Mouse (Mus musculus) intestine, embryonic 16.5 days (tissue): ENCODE results near the gene Nthl1. TPM values are rescaled to one million over a fixed set of nuclear protein-coding genes. Genes with fewer than 3 reads are reported as not detected.
A peak's percentile ranks its signal among the peaks of the same experiment; 100 is the strongest.

Experiments
- ATAC-seq: fragments of 200-750 bp; cut with Nextera tagmentation; 2 replicates; pipeline ENCODE4 v1.8.0; 2017; ENCODE audit warnings: moderate TSS enrichment, moderate library complexity
- H3K27ac ChIP-seq: fragments of 300-500 bp; sonication (generic); 2 replicates; pipeline ENCODE4 v1.5.1; 2014; ENCODE audit warnings: mild to moderate bottlenecking, low read length
- H3K27me3 ChIP-seq: fragments of 300-500 bp; sonication (generic); replicated peaks from 2 replicates; pipeline ENCODE4 v1.6.1; 2014; ENCODE audit warnings: low read length, control low read depth, mixed read lengths; ENCODE audit not compliant: control insufficient read depth, insufficient read depth
- H3K36me3 ChIP-seq: fragments of 300-500 bp; sonication (generic); 2 replicates; pipeline ENCODE4 v1.6.1; 2014; ENCODE audit warnings: low read length, control low read depth; ENCODE audit not compliant: control insufficient read depth, insufficient read depth
- H3K4me1 ChIP-seq: fragments of 300-500 bp; sonication (generic); 2 replicates; pipeline ENCODE4 v1.6.1; 2014; ENCODE audit warnings: low read length, control low read depth, mixed read lengths; ENCODE audit not compliant: control insufficient read depth, insufficient read depth
- H3K4me2 ChIP-seq: fragments of 300-500 bp; sonication (generic); 2 replicates; pipeline ENCODE4 v1.6.1; 2014; ENCODE audit warnings: low read depth, low read length, control low read depth
- H3K4me3 ChIP-seq: fragments of 300-500 bp; sonication (generic); 2 replicates; pipeline ENCODE4 v1.5.1; 2014; ENCODE audit warnings: mild to moderate bottlenecking, low read length
- H3K9ac ChIP-seq: fragments of 300-500 bp; sonication (generic); 2 replicates; pipeline ENCODE4 v1.6.1; 2014; ENCODE audit warnings: low read depth, low read length
- H3K9me3 ChIP-seq: fragments of 300-500 bp; sonication (generic); 2 replicates; pipeline ENCODE4 v1.6.1; 2016; ENCODE audit warnings: low read length, control low read depth; ENCODE audit not compliant: control insufficient read depth
- WGBS: fragments of 180-500 bp; shearing (Covaris S2); extraction: QIAGEN DNeasy Blood & Tissue Kit; methylation state at CpG from one replicate; pipeline ENCODE4 v1.1.7; 2014; 5-methylcytosine and 5-hydroxymethylcytosine counted together
- polyA plus RNA-seq: library from polyadenylated mRNA; unstranded; fragments of >200 nt; fragmentation: Nextera tagmentation; extraction: Ambion mirVana; gene quantifications from 2 replicates; pipeline ENCODE4 v1.2.1, GENCODE M21; 2015

The Nthl1 gene
- polyA plus RNA-seq, 1 experiment from 2014 or later, result 18.1 TPM

DNA sequence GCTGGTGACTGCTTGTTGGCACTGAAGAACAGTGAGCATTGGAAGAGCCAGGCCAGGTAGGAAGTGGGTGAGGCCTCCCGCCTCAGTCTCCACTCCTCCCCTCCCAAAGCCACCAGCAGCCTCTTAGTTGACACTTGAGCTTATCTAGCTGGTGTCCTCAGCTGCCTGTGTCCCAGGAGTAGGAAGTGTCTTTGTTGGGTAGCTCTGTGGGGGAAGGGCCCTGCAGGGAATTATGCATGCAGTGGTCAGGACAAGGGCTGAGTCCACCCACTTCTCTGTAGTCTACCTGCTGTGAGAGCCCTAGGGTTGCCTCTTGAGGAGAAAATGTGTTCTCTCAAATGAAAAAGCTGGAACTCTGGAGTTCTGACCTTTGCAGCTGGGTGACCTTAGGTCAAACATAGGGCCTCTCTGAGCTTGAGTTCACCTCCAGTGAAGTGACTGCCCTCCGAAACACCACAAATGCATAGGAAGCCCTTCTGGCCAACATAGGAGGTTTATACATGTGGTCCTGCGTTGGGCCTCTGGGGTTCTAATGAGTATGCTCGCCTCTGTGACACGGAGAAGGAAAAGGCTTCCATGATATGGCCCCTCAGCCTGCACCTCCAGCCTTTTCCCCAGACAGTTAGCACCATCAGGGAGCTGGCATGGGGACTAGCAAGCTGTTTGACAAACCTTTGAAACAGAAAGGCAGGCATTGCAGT lies 4.5 kb downstream of the Nthl1 start:
- H3K4me3 ChIP-seq, result no peak overlapping the region
- no peak overlapping the region for H3K9ac ChIP-seq
- peaks cover 22% of the 10 kb centered on the region; the same call in 1 of the 2 replicates for H3K4me1 ChIP-seq
- no peak overlapping the region for H3K27ac ChIP-seq
- H3K36me3 ChIP-seq, result no peaks in the 10 kb centered on the region
- no peaks in the 10 kb centered on the region for H3K27me3 ChIP-seq
- H3K9me3 ChIP-seq, result no peaks in the 10 kb centered on the region
- WGBS, result 73% methylated on average over 5 of the region's 5 CpGs
- no peak overlapping the region for H3K4me2 ChIP-seq
- no peak for ATAC-seq

DNA sequence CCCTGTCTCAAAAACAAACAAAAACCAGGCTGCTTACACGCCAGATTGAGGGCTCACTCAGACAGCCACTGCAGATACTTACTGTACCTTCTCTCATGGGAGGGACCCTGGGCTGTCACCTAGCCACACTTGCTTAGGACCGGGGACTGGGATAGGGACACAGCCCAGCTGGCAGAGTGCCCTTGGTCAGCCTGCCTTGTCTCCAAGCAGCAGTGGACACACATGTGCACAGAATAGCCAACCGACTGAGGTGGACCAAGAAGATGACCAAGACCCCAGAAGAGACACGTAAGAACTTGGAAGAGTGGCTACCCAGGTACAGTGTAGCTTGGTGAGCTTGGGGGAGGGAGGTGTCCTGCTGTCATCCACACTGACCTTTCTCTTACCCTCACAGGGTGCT lies 5.7 kb downstream of the Nthl1 start:
- H3K4me1 ChIP-seq, result peaks cover 19% of the 10 kb centered on the region; the same call in 1 of the 2 replicates
- no peak for ATAC-seq

GRCm38 (mm10) chr17:24638840-24639239 lies 6.4 kb downstream of the Nthl1 start:
- H3K9ac ChIP-seq, result 0 out of 2 replicates have a peak overlapping the region, but pooled peaks have one; percentile 33
- no peak overlapping the region for H3K4me2 ChIP-seq
- H3K27ac ChIP-seq, result peak overlapping the region; percentile 89
- peaks cover 16% of the 10 kb centered on the region; the same call in 1 of the 2 replicates for H3K4me1 ChIP-seq
- no peaks in the 10 kb centered on the region for H3K36me3 ChIP-seq
- WGBS, result 47% methylated on average over 9 of the region's 9 CpGs
- no peak overlapping the region for H3K4me3 ChIP-seq
- no peaks in the 10 kb centered on the region for H3K9me3 ChIP-seq
- ATAC-seq, result peak; percentile 86
- H3K27me3 ChIP-seq, result no peaks in the 10 kb centered on the region

More for the DNA sequence above, 5.7 kb downstream of the Nthl1 start:
- H3K9me3 ChIP-seq, result no peaks in the 10 kb centered on the region
- 93% methylated on average over 4 of the region's 4 CpGs for WGBS
- no peaks in the 10 kb centered on the region for H3K27me3 ChIP-seq
- no peak overlapping the region for H3K9ac ChIP-seq
- H3K27ac ChIP-seq, result peak overlapping the region; percentile 62
- H3K36me3 ChIP-seq, result no peaks in the 10 kb centered on the region
- no peak overlapping the region for H3K4me3 ChIP-seq
- H3K4me2 ChIP-seq, result no peak overlapping the region

DNA sequence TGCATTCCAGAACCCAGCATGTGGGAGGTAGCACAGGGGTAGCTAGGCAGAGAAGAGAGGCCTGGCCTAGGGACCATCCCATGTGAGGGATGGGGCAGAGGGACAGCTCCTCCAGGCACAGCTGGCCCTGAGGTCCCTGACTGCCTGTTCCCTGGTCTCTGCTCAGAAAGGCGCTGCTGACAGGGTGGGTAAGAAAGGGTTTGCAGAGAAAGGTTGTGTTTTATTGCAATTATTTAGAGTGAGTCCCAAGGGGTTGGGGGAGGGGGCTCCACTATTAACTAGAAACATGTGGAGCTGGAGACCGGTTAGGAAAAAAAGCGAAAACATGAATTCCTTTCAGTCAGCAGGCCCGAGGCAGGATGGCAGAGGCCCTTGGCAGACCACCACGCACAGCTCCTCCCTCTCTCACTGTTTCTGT lies 7.1 kb downstream of the Nthl1 start:
- Histone ChIP-seq H3K9ac (peak overlapping the region; percentile 33; the same call in 1 of the 2 replicates), H3K4me2 (no peak overlapping the region), H3K4me1 (peaks cover 23% of the 10 kb centered on the region), H3K36me3 (no peaks in the 10 kb centered on the region), H3K4me3 (no peak overlapping the region), H3K27me3 (no peaks in the 10 kb centered on the region), H3K9me3 (no peaks in the 10 kb centered on the region), H3K27ac (peak overlapping the region; percentile 89)
- no peak for ATAC-seq
- WGBS, result 65% methylated on average over 5 of the region's 5 CpGs

DNA sequence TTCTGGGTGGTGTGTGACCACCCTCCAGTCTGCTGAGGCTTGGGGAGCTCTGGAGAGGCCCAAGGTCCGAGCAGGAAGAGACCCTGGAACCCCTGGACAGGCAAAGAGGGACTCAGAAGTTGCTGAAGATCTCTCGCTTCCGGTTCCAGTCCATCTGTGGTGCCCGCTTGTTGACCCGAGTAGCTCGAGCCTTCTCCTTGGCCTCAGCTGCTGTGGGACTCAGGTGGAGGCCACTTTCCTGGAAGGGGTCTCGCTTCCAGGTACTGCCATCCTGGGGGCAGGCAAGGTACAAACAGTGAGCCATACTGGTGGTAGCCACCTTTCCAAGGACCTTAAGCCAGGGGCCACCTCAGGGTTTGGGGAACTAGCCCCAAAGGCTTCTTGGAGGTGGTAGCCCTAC lies 7.6 kb downstream of the Nthl1 start:
- no peaks in the 10 kb centered on the region for H3K36me3 ChIP-seq
- 89% methylated on average over 7 of the region's 7 CpGs for WGBS
- no peaks in the 10 kb centered on the region for H3K9me3 ChIP-seq
- H3K4me1 ChIP-seq, result peaks cover 28% of the 10 kb centered on the region
- H3K27ac ChIP-seq, result peak overlapping the region; percentile 89
- no peak for ATAC-seq
- no peaks in the 10 kb centered on the region for H3K27me3 ChIP-seq
- H3K9ac ChIP-seq, result peak overlapping the region; percentile 33; the same call in 1 of the 2 replicates
- H3K4me2 ChIP-seq, result no peak overlapping the region
- H3K4me3 ChIP-seq, result no peak overlapping the region

- no peak for ATAC-seq
- Histone ChIP-seq H3K4me3 (no peak overlapping the region), H3K9ac (no peak overlapping the region), H3K27ac (peak overlapping the region; percentile 89; the same call in 1 of the 2 replicates), H3K9me3 (no peaks in the 10 kb centered on the region), H3K4me2 (no peak overlapping the region), H3K4me1 (peaks cover 33% of the 10 kb centered on the region), H3K36me3 (no peaks in the 10 kb centered on the region), H3K27me3 (no peaks in the 10 kb centered on the region)
- WGBS, result 94% methylated on average over 15 of the region's 15 CpGs
Measured at GRCm38 (mm10) chr17:24640581-24640980, 8.1 kb downstream of the Nthl1 start.

DNA sequence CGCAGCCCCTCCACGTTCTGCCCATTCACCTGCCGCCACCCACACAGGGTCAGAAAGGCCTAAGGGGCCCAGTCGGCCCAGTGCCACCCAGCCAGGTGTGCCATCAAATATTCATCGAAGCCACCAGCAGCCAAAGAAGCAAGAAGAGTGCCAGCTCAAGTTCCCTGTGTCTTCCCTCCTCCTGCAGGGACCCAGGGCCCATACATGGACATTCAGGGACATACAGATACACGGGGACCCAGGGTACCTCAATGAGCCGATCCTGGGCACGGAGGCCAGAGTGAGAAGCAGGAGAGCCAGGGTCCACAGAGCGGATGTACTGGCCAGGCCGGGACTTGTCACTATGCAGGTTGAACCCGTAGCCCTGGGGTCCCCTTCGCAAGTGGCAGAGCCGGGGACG lies 9.5 kb downstream of the Nthl1 start:
- Histone ChIP-seq H3K9me3 (no peaks in the 10 kb centered on the region), H3K4me1 (peaks cover 37% of the 10 kb centered on the region), H3K4me2 (no peak overlapping the region), H3K9ac (no peak overlapping the region), H3K36me3 (no peaks in the 10 kb centered on the region), H3K27ac (no peak overlapping the region), H3K4me3 (no peak overlapping the region), H3K27me3 (no peaks in the 10 kb centered on the region)
- ATAC-seq, result no peak
- WGBS, result 91% methylated on average over 14 of the region's 14 CpGs

GRCm38 (mm10) chr17:24642791-24643343 lies 10.4 kb downstream of the Nthl1 start:
- H3K4me3 ChIP-seq, result no peak overlapping the region

DNA sequence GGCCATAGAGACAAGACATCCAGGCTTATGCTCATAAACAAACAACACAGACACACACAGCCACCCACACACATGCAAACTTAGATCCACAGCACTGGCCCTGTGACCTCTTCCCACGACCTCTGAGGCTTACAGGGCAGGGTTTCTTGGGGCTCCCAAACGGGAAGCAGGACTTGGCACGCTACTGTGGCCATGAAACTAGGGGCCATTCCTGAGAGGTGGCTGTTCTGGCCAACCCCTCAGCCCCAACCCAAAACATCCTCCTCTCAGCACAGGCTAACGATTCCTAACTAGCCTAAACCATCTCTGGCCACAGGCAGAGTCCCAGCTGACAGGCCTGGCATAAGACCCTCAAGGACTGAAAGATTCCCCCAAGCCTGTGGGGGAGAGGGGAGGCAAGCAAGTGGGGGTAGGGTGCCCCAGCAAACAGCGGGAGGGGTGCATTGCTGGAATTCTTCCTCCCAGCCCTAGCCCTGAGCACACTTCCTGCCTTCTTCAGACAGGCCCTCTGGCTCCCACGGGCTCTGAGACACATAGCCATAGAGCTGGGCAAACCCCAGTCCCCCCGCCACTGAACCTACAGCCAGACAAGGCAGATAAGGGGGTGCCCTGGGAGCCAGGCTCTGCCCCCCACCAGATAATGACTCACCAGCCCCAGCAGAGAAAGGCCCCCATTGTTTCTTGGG lies 11.7 kb downstream of the Nthl1 start:
- peak; percentile 37; the same call in 1 of the 2 replicates for ATAC-seq
- no peak overlapping the region for H3K4me3 ChIP-seq
- H3K9me3 ChIP-seq, result no peaks in the 10 kb centered on the region
- 33% methylated on average over 7 of the region's 7 CpGs for WGBS
- H3K4me2 ChIP-seq, result peak overlapping the region; percentile 29
- H3K9ac ChIP-seq, result peak overlapping the region; percentile 43; the same call in 1 of the 2 replicates
- no peaks in the 10 kb centered on the region for H3K36me3 ChIP-seq
- peak overlapping the region; percentile 79 for H3K27ac ChIP-seq
- H3K27me3 ChIP-seq, result no peaks in the 10 kb centered on the region
- H3K4me1 ChIP-seq, result peaks cover 42% of the 10 kb centered on the region

More at GRCm38 (mm10) chr17:24642791-24643343, 10.4 kb downstream of the Nthl1 start:
- H3K9ac ChIP-seq, result no peak overlapping the region
- H3K4me1 ChIP-seq, result peaks cover 37% of the 10 kb centered on the region
- 78% methylated on average over 6 of the region's 6 CpGs for WGBS
- no peak overlapping the region for H3K4me2 ChIP-seq
- H3K27me3 ChIP-seq, result no peaks in the 10 kb centered on the region
- ATAC-seq, result no peak
- no peaks in the 10 kb centered on the region for H3K36me3 ChIP-seq
- no peaks in the 10 kb centered on the region for H3K9me3 ChIP-seq
- no peak overlapping the region for H3K27ac ChIP-seq
